Mouse (Mus musculus) forebrain, embryonic 13.5 days (tissue): ENCODE data around the gene Tert. TPM values are rescaled to one million over a fixed set of nuclear protein-coding genes. Genes with fewer than 3 reads are reported as not detected.
A peak's percentile ranks its signal among the peaks of the same experiment; 100 is the strongest.

Source experiments
- ATAC-seq: fragments of 200-750 bp; cut with Nextera tagmentation; 2 replicates; pipeline ENCODE4 v1.8.0; 2017
- H3K27ac ChIP-seq: fragments of 300-500 bp; sonication (generic); 2 replicates; pipeline ENCODE4 v1.5.1; 2015; ENCODE audit warnings: inconsistent platforms, mild to moderate bottlenecking, moderate library complexity
- H3K27me3 ChIP-seq: fragments of 300-500 bp; sonication (generic); 2 replicates; pipeline ENCODE4 v1.6.1; 2015; ENCODE audit warnings: mild to moderate bottlenecking, inconsistent platforms
- H3K36me3 ChIP-seq: fragments of 300-500 bp; sonication (generic); 2 replicates; pipeline ENCODE4 v1.6.1; 2015; ENCODE audit warnings: mild to moderate bottlenecking, inconsistent platforms; ENCODE audit not compliant: poor library complexity, severe bottlenecking
- H3K4me1 ChIP-seq: fragments of 300-500 bp; sonication (generic); 2 replicates; pipeline ENCODE4 v1.6.1; 2015; ENCODE audit warnings: inconsistent platforms
- H3K4me2 ChIP-seq: fragments of 300-500 bp; sonication (generic); 2 replicates; pipeline ENCODE4 v1.6.1; 2015; ENCODE audit warnings: inconsistent platforms, mild to moderate bottlenecking, moderate library complexity
- H3K4me3 ChIP-seq: fragments of 300-500 bp; sonication (generic); 2 replicates; pipeline ENCODE4 v1.5.1; 2015; ENCODE audit warnings: mild to moderate bottlenecking, inconsistent platforms
- H3K9ac ChIP-seq: fragments of 300-500 bp; sonication (generic); 2 replicates; pipeline ENCODE4 v1.6.1; 2015; ENCODE audit warnings: mild to moderate bottlenecking, inconsistent platforms
- H3K9me3 ChIP-seq: fragments of 300-500 bp; sonication (generic); replicated peaks from 2 replicates; pipeline ENCODE4 v1.6.1; 2016; ENCODE audit warnings: inconsistent platforms
- WGBS: fragments of 180-500 bp; shearing (Covaris S2); methylation state at CpG from one replicate; pipeline ENCODE4 v1.1.7; 2015; 5-methylcytosine and 5-hydroxymethylcytosine counted together
- polyA plus RNA-seq: library from polyadenylated mRNA; unstranded; fragments of >200 nt; fragmentation: Nextera tagmentation; extraction: Ambion mirVana; gene quantifications from 2 replicates; pipeline ENCODE4 v1.2.1, GENCODE M21; 2015

The Tert gene
- polyA plus RNA-seq, 1 experiment from 2014 or later, result 5.6 TPM

DNA sequence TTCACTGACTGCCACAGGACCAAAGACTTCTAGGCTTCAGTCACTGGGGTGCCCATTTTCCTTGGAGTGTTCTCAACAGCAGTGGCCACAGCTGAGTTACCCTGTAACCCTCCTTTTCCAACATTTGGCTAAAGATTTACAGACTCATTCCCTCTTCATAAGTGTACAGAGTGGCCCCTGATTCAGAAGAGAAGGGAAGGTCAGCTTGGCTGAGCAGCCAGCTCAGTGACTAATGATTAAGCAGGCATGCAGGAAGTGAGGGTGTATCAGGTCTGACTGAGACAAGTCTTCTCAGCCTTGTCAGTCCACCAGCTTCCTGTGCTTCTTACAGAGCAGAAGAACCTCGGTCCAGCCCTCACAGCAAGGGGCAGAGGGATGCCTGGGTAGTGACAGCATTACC, 53.7 kb downstream of the Tert start:
- no peak for ATAC-seq
- Histone ChIP-seq H3K27me3 (peaks cover 4% of the 10 kb centered on the region; the same call in 1 of the 2 replicates), H3K4me1 (no peaks in the 10 kb centered on the region), H3K9ac (no peak overlapping the region), H3K9me3 (no peaks in the 10 kb centered on the region), H3K4me3 (no peak overlapping the region), H3K27ac (no peak overlapping the region), H3K36me3 (no peaks in the 10 kb centered on the region), H3K4me2 (no peak overlapping the region)
- WGBS, result 28% methylated on average over 1 of the region's 1 CpGs

DNA sequence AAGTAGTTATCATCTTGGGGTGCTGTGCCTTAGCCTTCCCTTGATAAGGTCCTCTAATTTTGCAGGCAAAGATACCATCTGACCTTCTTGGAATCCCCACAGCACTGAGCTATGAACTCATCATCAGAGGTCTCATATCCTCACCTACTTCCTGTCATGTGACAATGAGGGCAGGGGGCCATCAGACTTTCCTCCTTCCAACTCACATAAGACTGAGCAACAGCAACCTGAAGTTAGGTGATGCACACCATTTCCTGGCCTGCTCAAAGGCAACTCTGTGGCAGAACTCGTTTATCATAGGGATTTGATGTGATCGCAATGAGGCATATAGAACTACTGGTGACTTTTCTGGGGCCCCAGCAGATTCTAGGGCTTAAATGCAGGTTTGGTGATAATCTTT, 55.5 kb downstream of the Tert start:
- H3K4me1 ChIP-seq, result no peaks in the 10 kb centered on the region
- no peak overlapping the region for H3K4me3 ChIP-seq
- no peaks in the 10 kb centered on the region for H3K9me3 ChIP-seq
- H3K4me2 ChIP-seq, result no peak overlapping the region
- ATAC-seq, result no peak
- no peak overlapping the region for H3K27ac ChIP-seq
- 85% methylated on average over 2 of the region's 2 CpGs for WGBS
- H3K9ac ChIP-seq, result no peak overlapping the region
- H3K27me3 ChIP-seq, result peaks cover 4% of the 10 kb centered on the region; the same call in 1 of the 2 replicates
- no peaks in the 10 kb centered on the region for H3K36me3 ChIP-seq

DNA sequence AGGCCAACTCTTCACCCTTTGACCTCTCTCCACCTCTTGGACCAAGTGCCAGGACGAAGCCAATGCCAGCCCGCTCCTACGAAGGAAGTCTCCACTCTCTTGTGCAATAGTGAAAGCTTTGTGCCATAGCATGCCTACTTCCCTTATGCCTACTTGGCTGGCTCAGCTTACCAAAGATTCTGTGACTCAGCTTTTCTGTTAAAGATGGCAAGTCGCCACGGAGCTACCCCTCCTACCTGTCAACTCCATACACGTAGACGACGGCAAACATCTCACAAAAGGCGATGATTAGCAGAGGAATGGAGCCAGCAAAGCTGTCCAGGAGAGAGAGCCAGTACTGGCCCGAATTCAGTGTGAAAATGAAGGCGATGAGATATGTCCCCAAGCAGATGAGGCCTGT, 57.0 kb downstream of the Tert start:
- H3K9ac ChIP-seq, result no peak overlapping the region
- no peaks in the 10 kb centered on the region for H3K9me3 ChIP-seq
- H3K4me3 ChIP-seq, result no peak overlapping the region
- no peak overlapping the region for H3K4me2 ChIP-seq
- H3K36me3 ChIP-seq, result no peaks in the 10 kb centered on the region
- ATAC-seq, result no peak
- WGBS, result 84% methylated on average over 11 of the region's 11 CpGs
- H3K27me3 ChIP-seq, result no peaks in the 10 kb centered on the region
- no peaks in the 10 kb centered on the region for H3K4me1 ChIP-seq
- no peak overlapping the region for H3K27ac ChIP-seq

DNA sequence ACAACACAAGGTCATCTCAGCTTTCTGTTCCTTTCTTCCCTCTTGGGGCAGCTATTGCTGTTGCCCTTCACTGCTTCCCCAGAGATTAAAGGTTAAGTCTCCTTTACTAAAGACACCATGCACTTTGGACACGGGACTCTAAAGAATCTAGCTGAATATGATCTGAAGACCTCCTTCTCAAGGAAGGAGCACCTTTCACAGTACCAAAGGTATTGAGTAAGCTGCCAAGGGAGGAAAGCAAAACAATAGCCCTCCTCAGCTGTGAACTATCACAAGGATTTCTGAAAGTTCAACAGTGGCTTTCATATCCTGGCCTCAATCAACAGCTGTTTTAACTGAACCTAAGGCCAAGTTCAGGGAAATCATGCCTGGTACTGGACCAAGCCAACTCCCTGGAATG, 57.7 kb downstream of the Tert start:
- no peak for ATAC-seq
- H3K27ac ChIP-seq, result no peak overlapping the region
- 88% methylated on average over 1 of the region's 1 CpGs for WGBS
- no peaks in the 10 kb centered on the region for H3K9me3 ChIP-seq
- no peak overlapping the region for H3K4me2 ChIP-seq
- no peaks in the 10 kb centered on the region for H3K27me3 ChIP-seq
- no peak overlapping the region for H3K4me3 ChIP-seq
- no peaks in the 10 kb centered on the region for H3K36me3 ChIP-seq
- no peak overlapping the region for H3K9ac ChIP-seq
- no peaks in the 10 kb centered on the region for H3K4me1 ChIP-seq

DNA sequence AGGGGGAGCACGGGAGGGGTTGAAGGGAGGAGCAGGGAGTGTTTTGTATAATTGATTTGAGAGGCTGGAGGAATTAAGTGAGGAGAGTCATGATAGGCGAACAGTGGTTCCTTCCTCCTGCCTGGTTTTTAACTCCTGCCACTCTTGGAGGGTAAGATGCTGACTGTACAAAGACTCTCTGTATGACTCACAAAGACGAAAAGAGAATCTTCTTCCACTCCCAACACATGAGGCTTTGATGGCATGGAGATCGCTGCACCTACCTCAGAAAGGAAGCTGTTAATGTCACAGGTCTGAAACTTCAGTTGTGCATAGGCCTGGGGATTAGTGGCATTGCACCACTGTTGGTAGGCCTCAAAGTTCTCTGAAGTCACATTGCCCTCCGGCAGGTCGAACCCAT, 58.8 kb downstream of the Tert start:
- H3K27ac ChIP-seq, result no peak overlapping the region
- no peaks in the 10 kb centered on the region for H3K4me1 ChIP-seq
- H3K9me3 ChIP-seq, result no peaks in the 10 kb centered on the region
- H3K9ac ChIP-seq, result no peak overlapping the region
- H3K27me3 ChIP-seq, result no peaks in the 10 kb centered on the region
- no peak overlapping the region for H3K4me3 ChIP-seq
- 86% methylated on average over 6 of the region's 6 CpGs for WGBS
- H3K4me2 ChIP-seq, result no peak overlapping the region
- ATAC-seq, result no peak
- no peaks in the 10 kb centered on the region for H3K36me3 ChIP-seq

DNA sequence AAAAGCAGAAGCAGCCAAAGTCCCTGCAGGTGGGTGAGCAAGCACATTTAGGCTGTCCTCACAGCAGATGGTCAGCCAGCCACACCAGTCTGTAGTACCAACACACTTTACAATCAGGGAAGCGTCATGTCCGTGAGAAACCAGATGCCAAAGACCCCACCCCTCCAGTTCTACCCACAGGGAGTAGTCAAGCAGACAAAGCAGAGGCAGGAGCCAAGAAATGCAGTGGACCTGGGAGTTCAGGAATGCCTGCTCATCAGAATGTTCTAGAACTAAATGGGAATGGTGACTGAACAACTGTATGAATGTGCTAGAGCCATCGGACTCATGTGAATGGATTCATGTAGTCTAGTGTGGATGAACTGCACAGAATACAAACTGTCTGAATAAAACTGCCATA, 60.9 kb downstream of the Tert start:
- no peaks in the 10 kb centered on the region for H3K36me3 ChIP-seq
- no peaks in the 10 kb centered on the region for H3K27me3 ChIP-seq
- no peak overlapping the region for H3K9ac ChIP-seq
- no peak overlapping the region for H3K27ac ChIP-seq
- 74% methylated on average over 3 of the region's 3 CpGs for WGBS
- no peak for ATAC-seq
- H3K4me3 ChIP-seq, result no peak overlapping the region
- H3K9me3 ChIP-seq, result no peaks in the 10 kb centered on the region
- H3K4me1 ChIP-seq, result no peaks in the 10 kb centered on the region
- no peak overlapping the region for H3K4me2 ChIP-seq

DNA sequence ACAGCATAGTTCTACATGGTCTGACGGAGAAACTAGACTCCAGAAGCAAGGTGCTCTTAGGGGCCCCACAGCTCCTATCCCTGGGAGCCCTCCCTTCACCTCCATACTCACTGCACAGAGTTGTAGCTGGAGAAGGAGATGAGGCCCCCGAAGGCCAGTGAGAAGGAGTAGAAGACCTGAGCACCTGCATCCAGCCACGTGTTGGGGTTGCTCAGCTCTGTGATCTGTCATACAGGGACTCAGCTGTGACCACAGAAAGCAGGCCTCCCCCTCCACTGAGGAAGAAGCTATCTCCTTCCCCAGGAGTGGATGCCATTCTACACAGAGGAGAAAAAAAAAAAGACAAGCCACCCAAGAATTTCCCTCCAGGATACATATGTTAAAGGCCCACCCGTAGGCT, 62.2 kb downstream of the Tert start:
- H3K9ac ChIP-seq, result no peak overlapping the region
- H3K27ac ChIP-seq, result no peak overlapping the region
- 88% methylated on average over 4 of the region's 4 CpGs for WGBS
- H3K4me2 ChIP-seq, result no peak overlapping the region
- no peaks in the 10 kb centered on the region for H3K9me3 ChIP-seq
- H3K27me3 ChIP-seq, result no peaks in the 10 kb centered on the region
- ATAC-seq, result no peak
- H3K4me3 ChIP-seq, result no peak overlapping the region
- no peaks in the 10 kb centered on the region for H3K4me1 ChIP-seq
- no peaks in the 10 kb centered on the region for H3K36me3 ChIP-seq

DNA sequence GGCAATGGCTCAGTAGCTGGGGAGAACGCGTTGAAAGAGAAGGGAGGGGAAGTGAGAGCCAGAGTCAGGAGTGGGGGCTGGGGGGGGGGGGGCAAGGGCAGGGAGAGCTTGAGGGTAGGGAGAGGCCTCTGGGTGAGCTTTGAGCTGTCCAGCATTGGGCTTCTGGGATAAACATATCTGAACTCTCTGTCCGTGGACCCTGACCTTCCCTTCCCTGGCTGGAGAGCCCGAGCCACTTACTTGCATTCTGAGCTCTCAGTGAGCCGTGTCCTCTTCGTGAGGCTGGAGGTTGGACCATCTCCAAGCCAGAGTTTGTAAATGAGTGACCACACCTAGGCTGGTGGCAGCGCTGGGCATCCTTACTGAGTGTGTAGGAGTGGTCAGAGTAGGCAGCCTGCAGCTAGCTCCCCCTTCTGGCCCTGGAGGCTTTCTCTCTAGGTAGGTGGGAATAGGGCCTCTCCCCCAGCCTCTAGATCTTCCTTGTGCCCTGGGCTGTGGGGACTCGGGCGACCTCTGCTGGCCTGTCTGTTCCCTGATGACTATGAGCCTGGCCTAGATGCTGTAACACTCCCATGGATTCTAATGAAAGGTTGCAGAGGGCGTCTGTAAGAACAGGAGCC, 65.6 kb downstream of the Tert start:
- ATAC-seq, result peak; percentile 73

DNA sequence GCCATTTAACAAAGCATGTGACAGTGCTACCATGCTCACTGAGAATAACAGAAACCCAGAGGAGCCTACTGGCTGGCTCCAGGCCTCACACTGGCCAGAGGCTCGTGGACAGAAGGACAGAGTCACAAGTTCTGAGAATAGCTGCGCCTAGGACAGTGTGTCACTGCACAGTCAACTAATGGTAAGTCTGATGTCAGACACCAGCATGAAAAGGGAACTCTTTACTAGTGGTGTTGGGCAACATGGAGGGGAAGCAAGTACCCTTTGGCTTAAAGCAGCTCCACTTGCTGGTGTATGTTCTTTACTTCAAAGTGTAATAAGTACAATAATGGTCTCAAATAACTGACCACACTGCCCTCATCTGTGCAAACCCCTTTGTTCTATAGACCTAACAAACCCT, 66.6 kb downstream of the Tert start:
- no peaks in the 10 kb centered on the region for H3K4me1 ChIP-seq
- no peaks in the 10 kb centered on the region for H3K9me3 ChIP-seq
- no peak overlapping the region for H3K4me2 ChIP-seq
- ATAC-seq, result no peak
- H3K9ac ChIP-seq, result no peak overlapping the region
- H3K27ac ChIP-seq, result no peak overlapping the region
- 76% methylated on average over 2 of the region's 2 CpGs for WGBS
- H3K27me3 ChIP-seq, result 0 out of 2 replicates have a peak, but pooled peaks cover 4% of the 10 kb centered on the region
- H3K36me3 ChIP-seq, result no peaks in the 10 kb centered on the region
- H3K4me3 ChIP-seq, result no peak overlapping the region

More for the DNA sequence above, 65.6 kb downstream of the Tert start:
- Histone ChIP-seq H3K9me3 (no peaks in the 10 kb centered on the region), H3K27me3 (0 out of 2 replicates have a peak, but pooled peaks cover 4% of the 10 kb centered on the region), H3K9ac (no peak overlapping the region), H3K4me1 (no peaks in the 10 kb centered on the region), H3K4me3 (no peak overlapping the region), H3K27ac (no peak overlapping the region), H3K36me3 (no peaks in the 10 kb centered on the region), H3K4me2 (no peak overlapping the region)
- WGBS, result 51% methylated on average over 10 of the region's 10 CpGs

DNA sequence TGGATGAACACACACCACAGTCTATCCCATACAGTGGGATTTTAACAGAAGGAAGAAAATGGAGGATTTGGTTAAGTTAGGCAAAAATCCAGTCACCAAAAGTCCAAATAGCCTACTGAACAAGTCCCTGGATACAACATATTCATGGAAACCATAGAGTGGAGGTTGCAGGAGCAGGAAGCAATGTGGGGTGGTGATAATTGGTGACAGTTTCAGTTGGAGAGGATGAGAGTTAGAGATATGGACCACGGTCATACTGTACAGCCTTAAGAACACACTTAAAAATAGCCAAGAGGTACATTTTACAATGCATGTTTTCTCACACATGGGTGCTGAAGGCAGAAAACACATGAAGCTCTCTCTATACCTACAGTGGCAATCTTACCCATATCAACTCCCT, 68.3 kb downstream of the Tert start:
- 95% methylated on average over 1 of the region's 1 CpGs for WGBS
- no peaks in the 10 kb centered on the region for H3K36me3 ChIP-seq
- no peak overlapping the region for H3K27ac ChIP-seq
- no peak overlapping the region for H3K4me2 ChIP-seq
- no peak overlapping the region for H3K4me3 ChIP-seq
- H3K4me1 ChIP-seq, result no peaks in the 10 kb centered on the region
- ATAC-seq, result no peak
- H3K9ac ChIP-seq, result no peak overlapping the region
- H3K9me3 ChIP-seq, result no peaks in the 10 kb centered on the region
- H3K27me3 ChIP-seq, result 0 out of 2 replicates have a peak, but pooled peaks cover 4% of the 10 kb centered on the region

DNA sequence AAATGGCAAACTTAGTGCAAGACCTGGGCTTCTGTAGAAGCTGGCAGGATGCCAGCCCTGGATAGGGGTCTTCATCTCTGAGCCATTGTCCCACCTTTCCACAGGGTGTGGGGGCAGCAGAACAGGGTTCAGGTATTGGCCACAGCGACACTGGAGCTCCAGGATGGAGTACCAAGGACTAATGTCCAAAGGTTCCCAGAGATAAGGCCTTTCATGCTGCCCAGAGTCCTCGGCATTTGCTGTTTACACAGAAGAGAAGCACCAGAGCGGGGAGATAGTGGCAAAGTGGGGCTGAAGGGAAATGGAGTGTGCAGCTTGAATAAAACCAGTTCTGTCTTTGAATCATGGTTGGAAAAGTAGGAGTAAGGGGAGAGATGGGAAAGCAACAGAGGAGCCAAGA, 69.8 kb downstream of the Tert start:
- no peak for ATAC-seq
- Histone ChIP-seq H3K36me3 (no peaks in the 10 kb centered on the region), H3K4me3 (no peak overlapping the region), H3K4me2 (no peak overlapping the region), H3K27me3 (0 out of 2 replicates have a peak, but pooled peaks cover 4% of the 10 kb centered on the region), H3K9me3 (no peaks in the 10 kb centered on the region), H3K27ac (no peak overlapping the region), H3K4me1 (no peaks in the 10 kb centered on the region), H3K9ac (no peak overlapping the region)
- WGBS, result 82% methylated on average over 3 of the region's 3 CpGs
